Mouse (Mus musculus): ENCODE measurements at regions not wholly inside any gene's neighbourhood (a gene's known extent, or its start where the extent isn't known, plus 50 kb on each side); places are given as distances from the start of the nearest gene placed in this dataset.

GRCm38 (mm10) chr11:52541210-52541609 is 145.0 kb downstream of the 9530068E07Rik start:
- no peak for DNase-seq (ENCODE audit: low spot score)

GRCm38 (mm10) chr11:52551451-52551850 is 155.2 kb downstream of the 9530068E07Rik start:
- DNase-seq (ENCODE audit: low spot score): no peak

GRCm38 (mm10) chr11:52552860-52553259 is 156.6 kb downstream of the 9530068E07Rik start:
- no peak for DNase-seq (ENCODE audit: low spot score)

GRCm38 (mm10) chr11:52557836-52558235 is 161.6 kb downstream of the 9530068E07Rik start:
- no peak for DNase-seq (ENCODE audit: low spot score)

GRCm38 (mm10) chr11:52558782-52559181 is 162.6 kb downstream of the 9530068E07Rik start:
- DNase-seq (ENCODE audit: low spot score): no peak

- peak; percentile 53 for DNase-seq (ENCODE audit: low spot score)
Observed at GRCm38 (mm10) chr11:52561281-52561680, 165.1 kb downstream of the 9530068E07Rik start.

GRCm38 (mm10) chr11:52565457-52565856 is 169.2 kb downstream of the 9530068E07Rik start:
- DNase-seq (ENCODE audit: low spot score): no peak

- no peak for DNase-seq (ENCODE audit: low spot score)
Observed at GRCm38 (mm10) chr11:52566026-52566425, 169.8 kb downstream of the 9530068E07Rik start.

- DNase-seq (ENCODE audit: low spot score): no peak
Observed at GRCm38 (mm10) chr11:52567945-52568687, 171.9 kb downstream of the 9530068E07Rik start.

- no peak for DNase-seq (ENCODE audit: low spot score)
Observed at GRCm38 (mm10) chr11:52568794-52569193, 172.6 kb downstream of the 9530068E07Rik start.

GRCm38 (mm10) chr11:52569759-52570158 is 173.5 kb downstream of the 9530068E07Rik start:
- no peak for DNase-seq (ENCODE audit: low spot score)

GRCm38 (mm10) chr11:52578471-52578870 is 182.2 kb downstream of the 9530068E07Rik start:
- DNase-seq (ENCODE audit: low spot score): no peak

- no peak for DNase-seq (ENCODE audit: low spot score)
Observed at GRCm38 (mm10) chr11:52579764-52580377, 183.6 kb downstream of the 9530068E07Rik start.

GRCm38 (mm10) chr11:52591596-52592180 is 172.7 kb upstream of the Fstl4 start:
- no peak for DNase-seq (ENCODE audit: low spot score)

- DNase-seq (ENCODE audit: low spot score): no peak
Observed at GRCm38 (mm10) chr11:52594092-52594491, 170.3 kb upstream of the Fstl4 start.

- DNase-seq (ENCODE audit: low spot score): no peak
Observed at GRCm38 (mm10) chr11:52601196-52601595, 163.2 kb upstream of the Fstl4 start.

- DNase-seq (ENCODE audit: low spot score): no peak
Observed at GRCm38 (mm10) chr11:52602061-52602561, 162.3 kb upstream of the Fstl4 start.

GRCm38 (mm10) chr11:52602796-52603195 is 161.6 kb upstream of the Fstl4 start:
- no peak for DNase-seq (ENCODE audit: low spot score)

GRCm38 (mm10) chr11:52610681-52611165 is 153.7 kb upstream of the Fstl4 start:
- DNase-seq (ENCODE audit: low spot score): no peak

GRCm38 (mm10) chr11:52615622-52616021 is 148.8 kb upstream of the Fstl4 start:
- DNase-seq (ENCODE audit: low spot score): no peak

- no peak for DNase-seq (ENCODE audit: low spot score)
Observed at GRCm38 (mm10) chr11:52618646-52619045, 145.8 kb upstream of the Fstl4 start.

GRCm38 (mm10) chr11:52622861-52623260 is 141.6 kb upstream of the Fstl4 start:
- no peak for DNase-seq (ENCODE audit: low spot score)

- DNase-seq (ENCODE audit: low spot score): no peak
Observed at GRCm38 (mm10) chr11:52628875-52629274, 135.6 kb upstream of the Fstl4 start.
